Mouse (Mus musculus) bone marrow macrophage, adult 2 months (primary cell): ENCODE data around the gene Abca17. TPM values are rescaled to one million over a fixed set of nuclear protein-coding genes. Genes with fewer than 3 reads are reported as not detected.

Experiments used
- H3K27ac ChIP-seq: 2 replicates; pipeline ENCODE4 v1.5.1; 2012; ENCODE audit warnings: low read depth, low read length; ENCODE audit not compliant: insufficient read depth
- H3K4me1 ChIP-seq: 2 replicates; pipeline ENCODE4 v1.6.1; 2012; ENCODE audit warnings: low read length; ENCODE audit not compliant: control insufficient read depth, insufficient read depth
- H3K4me3 ChIP-seq: 2 replicates; pipeline ENCODE4 v1.5.1; 2012; ENCODE audit warnings: mild to moderate bottlenecking, low read length, moderate library complexity; ENCODE audit not compliant: insufficient read depth
- CTCF ChIP-seq: IDR thresholded peaks from 2 replicates; pipeline ENCODE4 v1.5.1; 2012; ENCODE audit warnings: low read depth, mild to moderate bottlenecking, low read length, moderate library complexity
- POLR2A ChIP-seq: IDR thresholded peaks from 2 replicates; pipeline ENCODE4 v1.6.1; 2012; ENCODE audit warnings: mild to moderate bottlenecking, low read depth, low read length, borderline replicate concordance
- polyA plus RNA-seq: library from polyadenylated mRNA; stranded (reverse); fragments of >200 nt; gene quantifications from 2 replicates; pipeline ENCODE4 v1.2.4, GENCODE M21; 2012; ENCODE audit not compliant: missing spikeins, insufficient read depth, insufficient read length

Gene Abca17
- polyA plus RNA-seq, 1 experiment: 0.40 TPM

GRCm38 (mm10) chr17:24248641-24249040, 102.2 kb downstream of the Abca17 start:
- TF ChIP-seq CTCF: no peak
- no peak for TF ChIP-seq POLR2A
- Histone ChIP-seq H3K4me1 (peaks cover 6% of the 10 kb centered on the region; the same call in 1 of the 2 replicates), H3K4me3 (no peak overlapping the region), H3K27ac (no peak overlapping the region)

GRCm38 (mm10) chr17:24244061-24244460, 106.8 kb downstream of the Abca17 start:
- TF ChIP-seq CTCF: no peak
- TF ChIP-seq POLR2A: no peak

GRCm38 (mm10) chr17:24243311-24243969, 107.4 kb downstream of the Abca17 start:
- Histone ChIP-seq H3K4me3 (no peak overlapping the region), H3K4me1 (no peaks in the 10 kb centered on the region), H3K27ac (no peak overlapping the region)
- TF ChIP-seq POLR2A (no peak), CTCF (peak; percentile 52; the same call in 1 of the 2 replicates)

More at GRCm38 (mm10) chr17:24244061-24244460, 106.8 kb downstream of the Abca17 start:
- H3K4me3 ChIP-seq: no peak overlapping the region
- H3K27ac ChIP-seq: no peak overlapping the region
- no peaks in the 10 kb centered on the region for H3K4me1 ChIP-seq

- Histone ChIP-seq H3K27ac (no peak overlapping the region), H3K4me3 (no peak overlapping the region), H3K4me1 (no peaks in the 10 kb centered on the region)
- no peak for TF ChIP-seq CTCF
- TF ChIP-seq POLR2A: no peak
These were observed 113.9 kb downstream of the Abca17 start for GRCm38 (mm10) chr17:24236921-24237320.

- no peaks in the 10 kb centered on the region for H3K4me1 ChIP-seq
- TF ChIP-seq CTCF: no peak
- TF ChIP-seq POLR2A: no peak
- H3K27ac ChIP-seq: no peak overlapping the region
- H3K4me3 ChIP-seq: no peak overlapping the region
These were observed 114.4 kb downstream of the Abca17 start for GRCm38 (mm10) chr17:24236479-24236878.

GRCm38 (mm10) chr17:24227941-24228340, 122.9 kb downstream of the Abca17 start:
- Histone ChIP-seq H3K27ac (no peak overlapping the region), H3K4me3 (no peak overlapping the region), H3K4me1 (no peaks in the 10 kb centered on the region)
- TF ChIP-seq CTCF (no peak), POLR2A (no peak)

GRCm38 (mm10) chr17:24226721-24227120, 124.1 kb downstream of the Abca17 start:
- no peak for TF ChIP-seq CTCF
- TF ChIP-seq POLR2A: no peak
- H3K4me1 ChIP-seq: no peaks in the 10 kb centered on the region
- no peak overlapping the region for H3K27ac ChIP-seq

GRCm38 (mm10) chr17:24225851-24226250, 125.0 kb downstream of the Abca17 start:
- peaks cover 4% of the 10 kb centered on the region; the same call in 1 of the 2 replicates for H3K4me1 ChIP-seq
- H3K4me3 ChIP-seq: no peak overlapping the region
- TF ChIP-seq POLR2A: no peak
- no peak for TF ChIP-seq CTCF
- no peak overlapping the region for H3K27ac ChIP-seq

More at GRCm38 (mm10) chr17:24226721-24227120, 124.1 kb downstream of the Abca17 start:
- no peak overlapping the region for H3K4me3 ChIP-seq

GRCm38 (mm10) chr17:24224741-24225140, 126.1 kb downstream of the Abca17 start:
- Histone ChIP-seq H3K4me3 (no peak overlapping the region), H3K4me1 (peaks cover 5% of the 10 kb centered on the region; the same call in 1 of the 2 replicates), H3K27ac (no peak overlapping the region)
- TF ChIP-seq CTCF (no peak), POLR2A (no peak)

GRCm38 (mm10) chr17:24223513-24223912, 127.4 kb downstream of the Abca17 start:
- TF ChIP-seq CTCF (no peak), POLR2A (no peak)
- H3K4me1 ChIP-seq: peaks cover 9% of the 10 kb centered on the region; the same call in 1 of the 2 replicates
- no peak overlapping the region for H3K27ac ChIP-seq
- H3K4me3 ChIP-seq: no peak overlapping the region
